Mouse (Mus musculus) heart, embryonic 11.5 days (tissue): ENCODE results near the gene Bcl2. TPM values are rescaled to one million over a fixed set of nuclear protein-coding genes. Genes with fewer than 3 reads are reported as not detected.

Experiments
- ATAC-seq: fragments of 200-750 bp; cut with Nextera tagmentation; replicated peaks from 2 replicates; pipeline ENCODE4 v1.8.0; 2017; ENCODE audit warnings: moderate library complexity; ENCODE audit not compliant: insufficient number of reproducible peaks, low FRiP score, low TSS enrichment
- H3K27ac ChIP-seq: fragments of 300-500 bp; sonication (generic); 2 replicates; pipeline ENCODE4 v1.5.1; 2014; ENCODE audit warnings: mild to moderate bottlenecking, low read depth, low read length
- H3K27me3 ChIP-seq: fragments of 300-500 bp; sonication (generic); 2 replicates; pipeline ENCODE4 v1.6.1; 2014; ENCODE audit warnings: mild to moderate bottlenecking, low read length, mixed read lengths; ENCODE audit not compliant: control insufficient read depth, insufficient read depth
- H3K36me3 ChIP-seq: fragments of 300-500 bp; sonication (generic); 2 replicates; pipeline ENCODE4 v1.6.1; 2014; ENCODE audit warnings: mild to moderate bottlenecking, low read length, moderate library complexity, mixed read lengths; ENCODE audit not compliant: control insufficient read depth, insufficient read depth
- H3K4me1 ChIP-seq: fragments of 300-500 bp; sonication (generic); 2 replicates; pipeline ENCODE4 v1.6.1; 2014; ENCODE audit warnings: low read length; ENCODE audit not compliant: control insufficient read depth, insufficient read depth
- H3K4me2 ChIP-seq: fragments of 300-500 bp; sonication (generic); 2 replicates; pipeline ENCODE4 v1.6.1; 2014; ENCODE audit warnings: mild to moderate bottlenecking, moderate library complexity
- H3K4me3 ChIP-seq: fragments of 300-500 bp; sonication (generic); 2 replicates; pipeline ENCODE4 v1.5.1; 2014; ENCODE audit warnings: low read depth, low read length
- H3K9ac ChIP-seq: fragments of 300-500 bp; sonication (generic); 2 replicates; pipeline ENCODE4 v1.6.1; 2014; ENCODE audit warnings: mild to moderate bottlenecking, low read depth, low read length, moderate library complexity
- H3K9me3 ChIP-seq: fragments of 300-500 bp; sonication (generic); replicated peaks from 2 replicates; pipeline ENCODE4 v1.6.1; 2016; ENCODE audit warnings: low read length; ENCODE audit not compliant: control insufficient read depth
- WGBS: fragments of 180-500 bp; shearing (Covaris S2); extraction: QIAGEN DNeasy Blood & Tissue Kit; methylation state at CpG from one replicate; pipeline ENCODE4 v1.1.7; 2014; ENCODE audit not compliant: insufficient replicate concordance; 5-methylcytosine and 5-hydroxymethylcytosine counted together
- polyA plus RNA-seq: library from polyadenylated mRNA; unstranded; fragments of >200 nt; fragmentation: Nextera tagmentation; extraction: Ambion mirVana; gene quantifications from 2 replicates; pipeline ENCODE4 v1.2.1, GENCODE M21; 2014

The Bcl2 gene
- polyA plus RNA-seq, 1 experiment from 2014 or later = 7.3 TPM

- no peaks in the 10 kb centered on the region for H3K36me3 ChIP-seq
- no peak overlapping the region for H3K27ac ChIP-seq
- no peak for ATAC-seq
- no peaks in the 10 kb centered on the region for H3K27me3 ChIP-seq
- no peak overlapping the region for H3K4me2 ChIP-seq
- no peak overlapping the region for H3K4me3 ChIP-seq
- H3K4me1 ChIP-seq = peaks cover 14% of the 10 kb centered on the region
- WGBS = 37% methylated on average over 8 of the region's 8 CpGs
- no peaks in the 10 kb centered on the region for H3K9me3 ChIP-seq
- no peak overlapping the region for H3K9ac ChIP-seq
Observed at GRCm38 (mm10) chr1:106666140-106667088, 47.7 kb downstream of the Bcl2 start.

GRCm38 (mm10) chr1:106664978-106665377 is 49.1 kb downstream of the Bcl2 start:
- no peaks in the 10 kb centered on the region for H3K9me3 ChIP-seq
- no peak overlapping the region for H3K27ac ChIP-seq
- peaks cover 14% of the 10 kb centered on the region for H3K4me1 ChIP-seq
- no peak overlapping the region for H3K4me3 ChIP-seq
- ATAC-seq = no peak
- H3K4me2 ChIP-seq = no peak overlapping the region
- H3K9ac ChIP-seq = no peak overlapping the region
- H3K36me3 ChIP-seq = no peaks in the 10 kb centered on the region
- H3K27me3 ChIP-seq = no peaks in the 10 kb centered on the region
- WGBS = 97% methylated on average over 1 of the region's 1 CpGs

GRCm38 (mm10) chr1:106662486-106662885 is 51.6 kb downstream of the Bcl2 start:
- Histone ChIP-seq H3K27ac (no peak overlapping the region), H3K36me3 (no peaks in the 10 kb centered on the region), H3K4me2 (no peak overlapping the region), H3K4me1 (peaks cover 14% of the 10 kb centered on the region), H3K4me3 (no peak overlapping the region), H3K9ac (no peak overlapping the region), H3K9me3 (no peaks in the 10 kb centered on the region), H3K27me3 (no peaks in the 10 kb centered on the region)
- WGBS = 85% methylated on average over 5 of the region's 5 CpGs
- no peak for ATAC-seq

GRCm38 (mm10) chr1:106658293-106658847 is 55.7 kb downstream of the Bcl2 start:
- H3K27ac ChIP-seq = no peak overlapping the region
- H3K4me2 ChIP-seq = no peak overlapping the region
- 76% methylated on average over 5 of the region's 5 CpGs for WGBS
- ATAC-seq = no peak
- no peaks in the 10 kb centered on the region for H3K36me3 ChIP-seq
- peaks cover 6% of the 10 kb centered on the region for H3K4me1 ChIP-seq
- no peaks in the 10 kb centered on the region for H3K9me3 ChIP-seq
- no peaks in the 10 kb centered on the region for H3K27me3 ChIP-seq
- H3K9ac ChIP-seq = no peak overlapping the region
- no peak overlapping the region for H3K4me3 ChIP-seq

GRCm38 (mm10) chr1:106656207-106656738 is 57.8 kb downstream of the Bcl2 start:
- Histone ChIP-seq H3K27me3 (no peaks in the 10 kb centered on the region), H3K9me3 (no peaks in the 10 kb centered on the region), H3K36me3 (no peaks in the 10 kb centered on the region), H3K9ac (no peak overlapping the region), H3K4me3 (no peak overlapping the region), H3K4me1 (peaks cover 18% of the 10 kb centered on the region), H3K4me2 (no peak overlapping the region), H3K27ac (no peak overlapping the region)
- no peak for ATAC-seq
- WGBS = 65% methylated on average over 5 of the region's 5 CpGs

GRCm38 (mm10) chr1:106654254-106654653 is 59.8 kb downstream of the Bcl2 start:
- no peak for ATAC-seq
- Histone ChIP-seq H3K27ac (no peak overlapping the region), H3K9me3 (no peaks in the 10 kb centered on the region), H3K4me1 (peaks cover 22% of the 10 kb centered on the region), H3K27me3 (no peaks in the 10 kb centered on the region), H3K9ac (no peak overlapping the region), H3K4me3 (no peak overlapping the region), H3K4me2 (no peak overlapping the region), H3K36me3 (no peaks in the 10 kb centered on the region)
- 84% methylated on average over 6 of the region's 6 CpGs for WGBS

- no peak overlapping the region for H3K4me2 ChIP-seq
- H3K4me1 ChIP-seq = peaks cover 22% of the 10 kb centered on the region
- H3K27ac ChIP-seq = peak overlapping the region; percentile 46; the same call in 1 of the 2 replicates
- WGBS = 43% methylated on average over 4 of the region's 4 CpGs
- H3K9ac ChIP-seq = no peak overlapping the region
- no peaks in the 10 kb centered on the region for H3K9me3 ChIP-seq
- H3K27me3 ChIP-seq = no peaks in the 10 kb centered on the region
- H3K36me3 ChIP-seq = no peaks in the 10 kb centered on the region
- H3K4me3 ChIP-seq = no peak overlapping the region
- ATAC-seq = no peak
Observed at GRCm38 (mm10) chr1:106653441-106653860, 60.6 kb downstream of the Bcl2 start.

- H3K4me2 ChIP-seq = no peak overlapping the region
- peaks cover 22% of the 10 kb centered on the region for H3K4me1 ChIP-seq
- no peaks in the 10 kb centered on the region for H3K9me3 ChIP-seq
- H3K9ac ChIP-seq = no peak overlapping the region
- ATAC-seq = no peak
- no peaks in the 10 kb centered on the region for H3K36me3 ChIP-seq
- no peak overlapping the region for H3K4me3 ChIP-seq
- 83% methylated on average over 7 of the region's 7 CpGs for WGBS
- no peaks in the 10 kb centered on the region for H3K27me3 ChIP-seq
- no peak overlapping the region for H3K27ac ChIP-seq
Observed at GRCm38 (mm10) chr1:106651211-106651610, 62.9 kb downstream of the Bcl2 start.
